Mouse (Mus musculus) CH12.LX (cell line): Measurements from ENCODE around the gene Cbfb. TPM values are rescaled to one million over a fixed set of nuclear protein-coding genes. Genes with fewer than 3 reads are reported as not detected.

Experiments
- DNase-seq: peaks from one replicate; pipeline ENCODE4 v3.0.0-alpha.2; 2013; ENCODE audit errors: extremely low read depth
- H3K27ac ChIP-seq: 2 replicates; pipeline ENCODE4 v1.5.1; 2012; ENCODE audit warnings: low read depth, mild to moderate bottlenecking, control low read depth, moderate library complexity; ENCODE audit not compliant: insufficient read depth
- H3K27me3 ChIP-seq: replicated peaks from 2 replicates; pipeline ENCODE3; 2012; ENCODE audit warnings: inconsistent platforms
- H3K36me3 ChIP-seq, 2 experiments: replicated peaks in 1 of 2; 2 replicates each; pipeline versions ENCODE3 to v1.6.1; 2012; ENCODE audit warnings: inconsistent platforms in 1 of 2, low read length in 1 of 2, mild to moderate bottlenecking in 1 of 2, mixed read lengths in 1 of 2, moderate library complexity in 1 of 2; ENCODE audit not compliant: control insufficient read depth in 1 of 2, insufficient read depth in 1 of 2
- H3K4me1 ChIP-seq, 2 experiments: 2 replicates each; pipeline ENCODE4 v1.6.1; 2012; ENCODE audit warnings: inconsistent platforms in 1 of 2, moderate library complexity in 1 of 2; ENCODE audit not compliant: insufficient read depth in 2 of 2, control insufficient read depth in 1 of 2
- H3K4me2 ChIP-seq: 2 replicates; pipeline ENCODE4 v1.6.1; 2012; ENCODE audit warnings: low read depth, mild to moderate bottlenecking, control low read depth; ENCODE audit not compliant: poor library complexity, insufficient read depth, severe bottlenecking
- H3K4me3 ChIP-seq, 3 experiments: fragments of 150-350 bp in 1 of 3; sonication (generic) in 1 of 3; replicated peaks in 1 of 3; 2 replicates each; pipeline versions ENCODE3 to v1.5.1; 2011 to 2012; ENCODE audit warnings: low read depth in 2 of 3, low read length in 2 of 3, mild to moderate bottlenecking in 2 of 3, moderate library complexity in 2 of 3, control low read depth in 1 of 3, improper control_type of control experiment in 1 of 3, inconsistent platforms in 1 of 3, mixed read lengths in 1 of 3; ENCODE audit not compliant: poor library complexity in 1 of 3
- H3K79me2 ChIP-seq: replicated peaks from 2 replicates; pipeline ENCODE4 v1.6.1; 2012; ENCODE audit warnings: mild to moderate bottlenecking, moderate library complexity; ENCODE audit not compliant: control insufficient read depth, poor library complexity, insufficient read depth, severe bottlenecking; ENCODE audit errors: extremely low read depth
- H3K9ac ChIP-seq: 2 replicates; pipeline ENCODE4 v1.6.1; 2012; ENCODE audit warnings: low read depth, mild to moderate bottlenecking, control low read depth, moderate library complexity; ENCODE audit not compliant: insufficient read depth
- H3K9me3 ChIP-seq: replicated peaks from 2 replicates; pipeline ENCODE3; 2012; ENCODE audit warnings: low read length, inconsistent platforms, mixed read lengths
- CHD1 ChIP-seq: IDR thresholded peaks from 2 replicates; pipeline ENCODE4 v1.6.1; 2012; ENCODE audit warnings: low read depth, low read length, improper control_type of control experiment, inconsistent platforms
- E2F4 ChIP-seq: IDR thresholded peaks from 2 replicates; pipeline ENCODE4 v1.6.1; 2011; ENCODE audit warnings: low read depth, low read length, improper control_type of control experiment; ENCODE audit not compliant: insufficient replicate concordance
- ELF1 ChIP-seq: IDR thresholded peaks from 2 replicates; pipeline ENCODE4 v1.6.1; 2014; ENCODE audit warnings: low read depth, mild to moderate bottlenecking, inconsistent platforms, low read length, improper control_type of control experiment
- EP300 ChIP-seq: IDR thresholded peaks from 2 replicates; pipeline ENCODE4 v1.6.1; 2011; ENCODE audit warnings: low read length, improper control_type of control experiment
- ETS1 ChIP-seq: conservative IDR thresholded peaks from 2 replicates; pipeline ENCODE4 v1.6.1; 2012; ENCODE audit warnings: low read depth, mild to moderate bottlenecking, inconsistent platforms, low read length, improper control_type of control experiment, moderate library complexity
- IRF4 ChIP-seq: IDR thresholded peaks from 2 replicates; pipeline ENCODE4 v1.6.1; 2014; ENCODE audit warnings: low read depth, mild to moderate bottlenecking, inconsistent platforms, low read length, improper control_type of control experiment
- JUN ChIP-seq: IDR thresholded peaks from 2 replicates; pipeline ENCODE4 v1.6.1; 2011; ENCODE audit warnings: low read depth, mild to moderate bottlenecking, low read length, improper control_type of control experiment, moderate library complexity; ENCODE audit not compliant: insufficient read depth
- JUND ChIP-seq: conservative IDR thresholded peaks from 2 replicates; pipeline ENCODE4 v1.6.1; 2011; ENCODE audit warnings: low read depth, low read length, improper control_type of control experiment
- KAT2A ChIP-seq: IDR thresholded peaks from 2 replicates; pipeline ENCODE4 v1.6.1; 2012; ENCODE audit warnings: low read length, improper control_type of control experiment, inconsistent platforms; ENCODE audit not compliant: insufficient replicate concordance
- MAFK ChIP-seq: IDR thresholded peaks from 2 replicates; pipeline ENCODE4 v1.6.1; 2011; ENCODE audit warnings: low read length, improper control_type of control experiment; ENCODE audit not compliant: insufficient replicate concordance
- MAX ChIP-seq: IDR thresholded peaks from 2 replicates; pipeline ENCODE4 v1.6.1; 2011; ENCODE audit warnings: low read length, improper control_type of control experiment
- MAZ ChIP-seq: IDR thresholded peaks from 2 replicates; pipeline ENCODE4 v1.6.1; 2012; ENCODE audit warnings: low read depth, mild to moderate bottlenecking, inconsistent platforms, low read length, improper control_type of control experiment, moderate library complexity
- MEF2A ChIP-seq: IDR thresholded peaks from 2 replicates; pipeline ENCODE4 v1.6.1; 2014; ENCODE audit warnings: low read depth, mild to moderate bottlenecking, inconsistent platforms, low read length, improper control_type of control experiment, borderline replicate concordance
- MXI1 ChIP-seq: IDR thresholded peaks from 2 replicates; pipeline ENCODE4 v1.6.1; 2011; ENCODE audit warnings: mild to moderate bottlenecking, low read depth, low read length, improper control_type of control experiment
- MYC ChIP-seq: IDR thresholded peaks from 2 replicates; pipeline ENCODE4 v1.6.1; 2011; ENCODE audit warnings: low read depth, mild to moderate bottlenecking, improper control_type of control experiment, low read length
- NELFE ChIP-seq: IDR thresholded peaks from 2 replicates; pipeline ENCODE4 v1.6.1; 2011; ENCODE audit warnings: low read depth, low read length, improper control_type of control experiment
- POLR2A ChIP-seq: IDR thresholded peaks from 2 replicates; pipeline ENCODE4 v1.6.1; 2011; ENCODE audit warnings: low read depth, mild to moderate bottlenecking, improper control_type of control experiment, low read length
- SIN3A ChIP-seq: IDR thresholded peaks from 2 replicates; pipeline ENCODE4 v1.6.1; 2012; ENCODE audit warnings: low read length, improper control_type of control experiment, inconsistent platforms
- TBP ChIP-seq: conservative IDR thresholded peaks from 2 replicates; pipeline ENCODE4 v1.6.1; 2011; ENCODE audit warnings: low read depth, low read length, improper control_type of control experiment
- TCF12 ChIP-seq: IDR thresholded peaks from 2 replicates; pipeline ENCODE4 v1.6.1; 2014; ENCODE audit warnings: low read depth, mild to moderate bottlenecking, inconsistent platforms, low read length, improper control_type of control experiment
- USF2 ChIP-seq: conservative IDR thresholded peaks from 2 replicates; pipeline ENCODE4 v1.6.1; 2011; ENCODE audit warnings: low read depth, low read length, improper control_type of control experiment
- ZC3H11A ChIP-seq: IDR thresholded peaks from 2 replicates; pipeline ENCODE4 v1.6.1; 2012; ENCODE audit warnings: low read depth, mild to moderate bottlenecking, inconsistent platforms, low read length, improper control_type of control experiment
- ZMIZ1 ChIP-seq: IDR thresholded peaks from 2 replicates; pipeline ENCODE4 v1.6.1; 2012; ENCODE audit warnings: low read depth, mild to moderate bottlenecking, inconsistent platforms, low read length, improper control_type of control experiment
- ZNF384 ChIP-seq: IDR thresholded peaks from 2 replicates; pipeline ENCODE4 v1.6.1; 2012; ENCODE audit warnings: low read depth, low read length, improper control_type of control experiment, inconsistent platforms
- dilution Hi-C: fragments of 300-500 bp; cut with MboI; formaldehyde crosslinking; loops from 2 replicates; pipeline ENCODE4 v1.14.3; 2020; ENCODE audit warnings: low sequenced_read_pairs; ENCODE audit not compliant: extremely low pct_unique_long_range_greater_than_20kb, extremely low pct_ligation_motif_present
- in situ Hi-C: fragments of 300-500 bp; cut with MboI; formaldehyde crosslinking; loops from 3 replicates; pipeline ENCODE4 v1.14.3; 2019; ENCODE audit warnings: low sequenced_read_pairs, low pct_ligation_motif_present, low pct_unique_long_range_greater_than_20kb, mixed read lengths
- polyA plus RNA-seq: library from polyadenylated mRNA; unstranded; fragments of >175 nt; gene quantifications from 2 replicates; pipeline ENCODE4 v1.2.1, GENCODE M21; 2012; ENCODE audit warnings: low read depth; ENCODE audit not compliant: insufficient read length
- total RNA-seq, 2 experiments: library from RNA; depleted of rRNA; stranded (reverse); fragments of 300-350 nt in 1 of 2; fragments of >200 nt in 1 of 2; gene quantifications; 2 replicates each; pipeline ENCODE4 v1.2.3; 2012 to 2014

Gene Cbfb
- total and polyA plus RNA-seq, 3 experiments: 49.7 to 170 (median 97.7) TPM

GRCm38 (mm10) chr8:105264024-105264982 lies 93.8 kb downstream of the Cbfb start, which contains the start of the genes Tradd and Fbxl8 (continued):
- TF ChIP-seq ZC3H11A: no peak
- TF ChIP-seq TCF12: peak; percentile 61
- TF ChIP-seq USF2: no peak
- peak; percentile 80; the same call in 1 of the 2 replicates for TF ChIP-seq SIN3A
- TF ChIP-seq MAFK: no peak
- no peak for TF ChIP-seq MAX
- TF ChIP-seq EP300: no peak
- TF ChIP-seq ZNF384: no peak
- TF ChIP-seq CHD1: 0 out of 2 replicates have a peak, but pooled peaks have one; percentile 28
- TF ChIP-seq KAT2A: no peak
- TF ChIP-seq MAZ: no peak
- peak; percentile 65 for TF ChIP-seq ZMIZ1
- no peak for TF ChIP-seq MEF2A
- peak; percentile 87 for TF ChIP-seq POLR2A
- no peak for TF ChIP-seq IRF4

DNA sequence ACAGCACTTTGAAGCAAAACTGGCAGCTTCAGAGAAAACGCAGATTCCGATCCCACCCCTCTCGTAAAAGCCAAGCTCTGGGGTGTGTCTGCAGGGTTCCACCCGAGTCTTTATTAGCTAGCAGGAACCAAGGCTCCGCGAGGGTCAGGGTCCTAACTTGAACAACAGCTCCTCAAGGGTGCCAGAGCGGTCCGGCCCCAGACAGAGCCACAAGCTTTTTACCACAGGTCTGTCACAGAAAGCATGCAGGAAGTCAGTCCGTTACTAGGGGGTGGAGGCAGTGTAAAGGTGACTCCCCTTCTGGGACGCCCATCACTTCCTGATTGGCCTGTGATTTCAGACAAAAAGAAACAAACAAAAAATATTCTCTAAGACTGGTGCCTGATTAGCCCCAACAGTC lies 94.7 kb downstream of the Cbfb start:
- TF ChIP-seq ETS1 (no peak), TBP (0 out of 2 replicates have a peak, but pooled peaks have one; percentile 42), E2F4 (no peak), MEF2A (0 out of 2 replicates have a peak, but pooled peaks have one; percentile 11), MXI1 (peak; percentile 86), SIN3A (peak; percentile 92), CHD1 (0 out of 2 replicates have a peak, but pooled peaks have one; percentile 36), NELFE (peak; percentile 53; the same call in 1 of the 2 replicates), TCF12 (0 out of 2 replicates have a peak, but pooled peaks have one; percentile 38), JUND (no peak), ELF1 (peak; percentile 86), ZC3H11A (no peak), MAZ (0 out of 2 replicates have a peak, but pooled peaks have one; percentile 55), MAX (peak; percentile 55; the same call in 1 of the 2 replicates), MYC (0 out of 2 replicates have a peak, but pooled peaks have one; percentile 46), JUN (no peak), POLR2A (peak; percentile 56; the same call in 1 of the 2 replicates)
- TF ChIP-seq, all 38 proteins: peak for 12
- Histone ChIP-seq H3K36me3 (peaks cover 22 to 38% of the 10 kb centered on the region in 2 experiments), H3K4me1 (peaks cover 4 to 40% of the 10 kb centered on the region in 2 experiments; a peak in 3 of 4 replicates), H3K4me3 (peak overlapping the region; percentile 79 to 86 (median 83)), H3K27me3 (no peaks in the 10 kb centered on the region), H3K79me2 (no peaks in the 10 kb centered on the region), H3K9ac (peak overlapping the region; percentile 64), H3K27ac (peak overlapping the region; percentile 13; the same call in 1 of the 2 replicates), H3K4me2 (peak overlapping the region; percentile 52), H3K9me3 (peaks cover 23% of the 10 kb centered on the region)
- dilution Hi-C loops (no loop called here), in situ Hi-C loops (no loop called here)
- peak; percentile 81 for DNase-seq
